Mouse (Mus musculus) hindlimb bud, embryonic 11.5 days (tissue): ENCODE measurements around the gene Rapgef3.

Source experiments
- DNase-seq: peaks from one replicate; pipeline ENCODE4 v3.0.0-alpha.2; 2012; ENCODE audit warnings: low read depth, low spot score; ENCODE audit errors: extremely low spot score

Gene Rapgef3

DNA sequence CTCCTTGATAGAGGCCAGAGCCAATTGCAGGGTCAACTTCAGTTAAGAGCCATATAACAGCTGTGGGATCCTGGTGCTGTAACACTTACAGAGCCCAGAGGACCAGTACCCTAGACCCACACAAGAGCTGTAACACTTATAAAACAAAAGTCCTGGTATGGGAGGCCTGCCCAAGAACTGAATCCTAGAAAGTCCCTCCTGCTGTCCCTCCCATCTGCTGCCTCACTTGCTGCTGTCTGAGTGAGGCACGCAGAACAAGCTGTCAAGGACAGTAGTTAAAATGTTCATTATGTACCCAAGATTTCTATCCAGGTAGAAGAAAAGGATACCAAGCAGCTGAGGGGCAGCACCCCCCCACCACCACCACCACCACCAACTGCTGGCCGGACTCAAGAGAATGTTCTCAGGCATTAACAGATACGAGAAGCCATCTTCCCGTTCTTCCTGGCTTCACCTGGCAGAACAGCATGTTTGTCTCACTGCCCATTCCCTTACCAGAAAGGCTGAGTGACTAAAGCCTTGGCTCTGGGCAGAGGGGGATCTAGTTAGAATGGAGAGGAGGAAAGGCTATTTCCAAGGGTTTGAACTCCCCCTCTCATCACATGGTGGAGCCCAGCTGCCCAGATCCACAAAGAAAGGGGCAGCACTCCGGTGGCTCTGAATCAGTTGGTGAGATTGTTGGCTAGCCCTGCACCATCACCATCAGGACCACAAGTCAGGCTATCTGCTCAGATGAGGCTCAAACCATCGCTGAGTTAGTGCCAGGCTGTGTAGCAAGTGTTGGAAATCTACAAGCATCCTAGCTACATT lies 44.0 kb downstream of the Rapgef3 start:
- no peak for DNase-seq

DNA sequence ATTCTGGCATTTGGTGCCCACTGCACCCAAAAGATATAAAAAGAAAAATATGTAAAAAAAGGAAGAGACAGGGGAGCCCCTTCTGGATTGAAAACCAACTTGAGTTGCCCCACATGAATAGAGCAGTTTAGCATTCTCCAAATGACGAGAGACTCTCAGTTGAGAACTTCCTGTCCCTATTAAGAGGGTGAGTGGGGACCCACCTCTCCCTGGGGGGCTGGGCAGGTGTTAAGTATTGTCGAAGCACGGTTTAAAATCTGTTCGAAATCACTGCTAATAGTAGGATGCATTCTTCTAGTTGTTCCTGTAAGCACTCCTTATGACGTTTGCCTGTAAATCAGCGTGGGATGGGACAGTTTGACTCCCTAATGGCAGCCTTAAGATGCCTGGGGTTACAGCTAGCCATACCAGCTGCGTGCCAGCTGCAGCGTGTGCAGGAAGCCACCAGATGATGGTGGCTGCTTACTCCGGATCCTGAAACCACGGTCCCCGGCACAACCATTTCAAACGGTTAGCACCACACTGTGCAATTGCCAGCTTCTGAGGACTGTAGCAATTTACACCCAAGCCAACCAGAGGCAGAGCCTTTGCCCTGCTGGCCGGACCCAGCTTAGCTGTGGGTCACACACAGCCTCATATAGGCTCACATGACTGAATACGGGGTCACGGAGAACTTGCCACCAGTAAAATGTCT lies 46.6 kb downstream of the Rapgef3 start:
- DNase-seq: no peak

DNA sequence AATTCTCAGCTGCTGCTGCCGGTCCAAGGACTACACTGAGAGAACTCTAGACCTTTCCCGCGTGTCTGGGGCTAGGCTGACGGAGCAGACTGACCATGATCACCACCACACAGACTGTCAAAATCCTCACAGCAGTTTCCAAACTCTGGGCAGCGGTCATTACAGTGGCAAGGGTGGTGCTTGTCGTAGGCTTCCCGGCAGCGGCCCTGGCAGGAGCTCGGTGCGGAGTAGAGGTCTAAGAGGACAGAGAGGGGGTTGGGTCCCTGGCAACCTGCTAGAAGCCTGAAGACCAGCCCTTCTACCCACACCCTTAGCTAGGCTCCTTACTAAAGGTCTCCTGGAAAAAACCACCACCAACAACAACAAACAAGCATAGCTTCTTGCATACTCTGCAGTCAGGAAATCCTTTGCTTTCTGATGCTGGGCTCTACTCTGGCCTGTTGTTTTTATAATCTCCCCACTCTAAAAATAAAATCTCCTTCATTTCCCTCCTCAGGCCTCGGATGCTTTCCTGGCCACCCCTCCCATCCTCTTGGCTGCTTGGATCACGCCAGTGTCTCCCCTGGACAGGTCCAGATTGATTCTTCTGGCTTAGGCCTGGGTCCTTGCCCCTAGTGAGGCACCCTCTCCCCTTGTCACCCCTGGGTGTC lies 47.6 kb downstream of the Rapgef3 start:
- no peak for DNase-seq

DNA sequence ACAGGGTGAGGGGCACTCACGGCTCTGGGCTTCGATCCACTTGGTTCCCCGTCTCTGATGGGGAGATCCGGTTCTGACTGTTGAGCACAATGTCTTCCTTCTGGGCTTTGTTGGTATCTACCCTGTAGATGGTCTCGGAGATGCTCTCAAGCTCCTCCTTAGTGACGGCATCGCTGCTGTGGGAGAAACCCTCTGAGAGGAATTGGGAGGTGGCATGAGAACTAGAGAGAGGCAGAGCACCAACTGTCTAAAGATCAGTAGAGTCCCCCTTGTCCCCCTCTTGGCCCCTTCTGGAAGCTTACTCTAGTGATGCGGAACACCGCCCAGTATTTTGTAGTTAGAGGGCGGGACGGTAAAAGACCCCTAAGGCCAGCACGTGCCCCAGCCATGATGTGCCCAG lies 48.3 kb downstream of the Rapgef3 start:
- DNase-seq: no peak

DNA sequence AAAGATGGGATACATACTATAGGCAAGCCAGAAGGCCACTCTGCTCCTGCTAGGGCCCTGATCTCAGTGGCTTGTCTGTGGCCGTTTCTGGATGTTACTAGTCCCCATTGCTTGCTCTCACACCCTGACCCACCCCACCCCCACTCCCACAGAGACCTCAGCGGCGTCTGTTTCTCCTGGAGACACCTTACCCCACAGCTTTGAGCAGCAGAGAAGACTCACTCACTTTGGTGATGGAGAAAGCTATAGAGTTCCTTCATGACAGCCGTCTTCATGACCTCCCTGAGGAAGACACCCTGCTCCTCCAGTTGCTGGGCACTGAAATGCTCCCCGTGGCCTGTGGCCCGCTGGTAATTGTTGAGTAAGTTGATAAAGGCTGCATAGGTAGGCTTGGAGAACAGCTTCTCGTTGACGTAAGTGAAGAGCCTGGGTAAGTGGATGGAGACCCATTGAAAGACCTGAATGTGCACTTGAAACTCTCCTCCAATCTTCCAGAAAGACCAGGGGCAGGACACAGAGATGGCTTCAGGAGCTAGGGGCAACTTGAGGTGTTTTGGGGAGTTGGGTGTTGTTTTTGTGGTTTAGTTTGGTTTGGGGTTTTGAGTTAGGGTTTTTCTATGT lies 49.1 kb downstream of the Rapgef3 start:
- no peak for DNase-seq

DNA sequence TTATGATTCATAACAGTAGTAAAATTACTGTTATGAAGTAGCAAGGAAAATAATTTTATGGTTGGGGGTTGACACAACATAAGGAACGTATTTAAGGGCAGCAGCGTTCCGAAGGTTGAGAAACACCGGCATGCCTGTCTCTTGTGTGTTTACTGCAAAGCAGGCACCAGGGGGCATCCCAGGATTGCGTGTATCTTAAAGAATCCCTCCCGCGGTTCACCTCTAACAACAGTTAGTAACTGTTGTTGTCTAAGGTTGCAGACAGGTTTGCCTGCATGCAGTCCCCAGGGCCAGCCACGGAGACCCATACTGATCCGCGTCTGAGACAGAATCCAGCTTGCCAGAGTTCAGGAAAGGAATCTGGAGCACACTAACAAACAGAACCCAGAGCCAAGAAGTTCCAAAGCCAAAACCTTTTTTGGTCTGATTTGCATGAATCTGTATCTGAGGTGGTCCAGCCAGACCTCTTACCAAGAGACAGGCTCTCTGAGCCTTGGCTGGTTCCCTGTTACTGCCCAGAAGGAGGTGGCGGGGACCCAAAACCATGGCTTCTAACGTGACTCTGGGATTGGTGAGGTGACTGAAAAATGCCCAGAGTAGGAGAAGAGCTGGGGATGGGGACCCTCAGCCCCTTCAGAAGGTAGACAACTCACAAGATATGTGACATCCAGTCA lies 49.8 kb downstream of the Rapgef3 start:
- no peak for DNase-seq

DNA sequence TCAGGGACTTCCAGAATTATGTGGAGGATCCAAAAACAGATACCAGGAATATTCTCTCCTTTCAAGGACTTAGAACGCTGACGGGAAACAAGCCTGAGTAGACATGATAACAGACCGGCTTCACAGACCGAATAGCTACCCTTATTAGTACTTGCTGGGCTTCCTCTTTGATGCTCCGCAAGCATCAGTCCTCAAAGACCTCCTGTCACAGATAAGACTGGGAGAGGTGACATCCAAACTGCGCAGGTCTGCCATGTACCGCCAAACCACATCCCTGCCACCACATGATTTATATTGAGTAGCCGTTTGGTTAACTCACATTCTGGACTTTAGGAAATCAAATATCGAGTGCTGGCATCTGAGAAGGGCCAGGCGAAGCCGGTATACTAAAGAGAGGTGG lies 51.0 kb downstream of the Rapgef3 start:
- DNase-seq: no peak

DNA sequence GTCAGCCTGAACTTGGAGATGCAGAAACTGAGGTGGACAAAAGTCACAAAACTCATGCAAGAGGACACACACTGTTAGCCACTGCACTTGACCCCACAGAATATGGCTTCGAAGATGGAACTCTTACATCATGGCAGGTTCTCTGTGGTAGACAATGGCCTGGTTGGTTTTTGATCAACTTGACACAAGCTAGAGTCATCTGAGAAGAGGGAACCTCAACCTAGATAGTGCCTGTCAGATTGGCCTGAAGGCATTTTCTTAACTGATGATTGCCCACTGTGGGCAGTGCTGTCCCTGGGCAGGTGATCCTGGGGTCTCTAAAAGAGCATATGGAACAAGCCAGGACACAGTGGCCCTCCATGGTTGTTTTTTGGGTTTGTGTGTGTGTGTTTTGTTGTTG lies 52.0 kb downstream of the Rapgef3 start:
- DNase-seq: no peak

DNA sequence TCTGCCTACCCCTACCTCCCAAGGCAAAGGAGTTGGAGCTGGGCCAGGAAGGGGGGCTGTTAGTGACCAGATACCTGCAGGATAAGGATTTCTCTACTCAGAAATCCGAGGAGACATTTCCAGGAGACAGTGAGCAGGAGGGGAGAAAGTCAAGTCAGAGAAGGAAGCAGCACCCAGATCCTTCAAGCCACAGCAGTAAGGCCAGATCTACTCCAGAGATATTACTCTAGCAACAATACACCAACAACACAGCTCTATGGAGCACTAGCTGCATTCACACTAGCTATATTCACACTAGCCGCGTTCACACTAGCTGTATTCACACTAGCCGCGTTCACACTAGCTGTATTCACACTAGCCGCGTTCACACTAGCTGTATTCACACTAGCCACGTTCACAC lies 52.7 kb downstream of the Rapgef3 start:
- no peak for DNase-seq

DNA sequence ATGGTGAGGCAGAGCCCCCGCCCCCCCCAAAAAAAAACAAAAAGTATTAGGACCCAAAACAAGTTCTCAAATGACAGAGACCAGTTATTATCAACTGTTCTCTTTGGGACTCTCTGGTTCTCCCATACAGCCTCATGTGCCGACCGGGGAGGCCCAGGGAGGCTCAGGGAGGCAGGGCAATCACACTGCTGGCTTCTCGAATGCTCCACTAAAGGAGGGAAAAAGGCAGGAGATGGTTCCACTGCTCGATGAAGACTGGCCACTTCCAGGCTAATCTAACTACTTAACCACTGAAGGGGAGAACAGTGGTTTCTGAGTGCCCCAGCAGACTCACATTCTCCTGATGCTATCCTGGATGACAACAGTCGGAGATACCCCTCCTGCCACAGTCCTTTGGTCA lies 55.2 kb downstream of the Rapgef3 start:
- DNase-seq: no peak

DNA sequence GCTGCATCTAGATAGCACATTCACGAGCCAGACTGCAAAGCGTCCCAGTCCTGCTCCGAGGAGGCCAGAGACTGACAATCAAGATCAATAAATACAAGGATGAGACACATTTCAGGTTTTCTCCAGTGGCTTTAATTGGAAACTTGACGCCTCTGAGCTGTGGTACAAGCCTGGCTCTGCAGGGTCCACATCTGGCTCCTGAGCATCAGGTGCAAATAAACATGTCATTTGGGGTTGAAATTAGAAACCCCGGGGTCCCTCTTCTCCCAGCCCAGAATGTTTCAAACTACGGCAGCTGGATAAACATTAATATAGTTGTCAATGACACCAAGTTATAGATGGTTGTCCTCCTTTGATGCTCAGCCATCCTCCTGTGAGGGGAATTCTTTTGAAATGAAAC lies 56.9 kb downstream of the Rapgef3 start:
- DNase-seq: no peak

DNA sequence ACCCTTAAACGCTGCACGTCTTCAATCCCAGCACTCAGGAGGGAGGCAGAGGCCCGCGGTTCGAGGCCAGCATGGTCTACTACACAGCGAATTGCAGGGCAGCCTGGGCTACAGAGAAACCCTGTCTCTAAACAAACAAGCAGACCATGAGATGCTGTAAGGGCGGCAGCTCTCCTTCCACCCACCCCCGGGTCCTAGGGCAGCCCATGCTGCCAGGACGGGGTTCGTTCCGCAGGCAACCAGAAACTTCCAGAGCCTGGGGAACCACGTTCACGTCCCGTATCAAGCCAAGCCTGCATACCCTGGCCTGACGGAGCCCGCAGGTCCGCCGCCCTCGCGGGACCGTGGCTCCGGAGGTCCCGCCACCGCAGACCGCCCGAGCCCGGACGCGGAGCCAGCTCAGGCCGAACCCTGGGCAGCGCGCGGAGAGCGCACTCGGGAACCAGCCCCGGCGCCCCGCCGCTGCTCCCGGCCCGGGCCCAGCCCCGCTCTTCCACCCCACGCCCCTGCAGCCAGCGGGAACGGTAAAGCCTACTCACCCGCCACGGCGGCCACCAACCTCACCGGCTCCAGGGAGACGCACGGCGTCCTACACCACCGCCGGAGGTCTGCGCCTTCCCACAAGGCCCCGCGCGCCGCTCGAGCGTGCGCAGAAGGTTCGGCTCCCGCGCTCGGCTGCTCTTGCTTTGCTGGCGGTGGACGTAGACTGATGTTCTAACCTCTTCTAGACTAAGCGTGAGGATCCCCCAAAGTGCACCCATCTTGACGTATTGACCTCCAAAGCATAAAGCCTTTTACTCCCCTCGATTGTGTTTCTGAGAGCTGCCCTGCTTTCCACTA lies 62.3 kb downstream of the Rapgef3 start, which contains the start of gene Rpap3:
Gene Rpap3 (minus strand): TSS at position 615 of the 840 bp plus-strand sequence.
- DNase-seq: no peak

DNA sequence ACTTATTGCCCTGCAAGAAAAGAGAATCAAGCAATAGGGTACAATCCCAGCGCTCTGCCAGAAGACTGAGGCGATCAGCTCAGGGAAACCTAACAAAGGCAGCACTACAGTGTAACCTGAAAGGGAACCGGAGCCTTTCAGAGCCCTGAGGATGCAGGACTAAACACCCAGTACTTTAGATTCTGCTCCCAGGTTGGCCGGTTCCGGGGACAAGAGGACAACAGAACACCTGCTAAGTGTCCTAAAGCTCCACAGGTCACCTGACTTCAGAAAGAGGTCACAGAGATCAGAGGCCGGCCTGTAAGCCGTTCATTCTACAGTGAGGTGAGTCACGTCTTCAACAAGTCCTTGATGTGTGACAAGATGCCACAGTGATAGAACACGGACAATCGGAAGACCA lies 71.2 kb downstream of the Rapgef3 start:
- DNase-seq: no peak
